Mouse (Mus musculus) myocyte (in vitro differentiated cells): ENCODE results near the gene Siglec1. TPM values are rescaled to one million over a fixed set of nuclear protein-coding genes. Genes with fewer than 3 reads are reported as not detected.

Source experiments
- H3K27me3 ChIP-seq: one replicate; pipeline ENCODE4 v1.6.1; 2011; ENCODE audit not compliant: control insufficient read depth, insufficient read depth, insufficient read length
- H3K36me3 ChIP-seq: one replicate; pipeline ENCODE4 v1.6.1; 2011; ENCODE audit not compliant: control insufficient read depth, insufficient read depth
- H3K4me2 ChIP-seq: one replicate; pipeline ENCODE4 v1.6.1; 2011; ENCODE audit warnings: low read depth, control low read depth
- H3K4me3 ChIP-seq: one replicate; pipeline ENCODE4 v1.5.1; 2011; ENCODE audit warnings: mild to moderate bottlenecking, control low read depth, moderate library complexity
- H3K79me2 ChIP-seq: one replicate; pipeline ENCODE4 v1.6.1; 2011; ENCODE audit not compliant: control insufficient read depth, insufficient read depth
- H3ac ChIP-seq: one replicate; pipeline ENCODE4 v1.6.1; 2011; ENCODE audit not compliant: control insufficient read depth, insufficient read length
- CEBPB ChIP-seq: IDR thresholded peaks from 2 replicates; pipeline ENCODE4 v1.6.1; 2011; ENCODE audit warnings: mild to moderate bottlenecking, moderate library complexity; ENCODE audit not compliant: poor library complexity, insufficient read depth, severe bottlenecking
- E2F4 ChIP-seq: IDR thresholded peaks from one replicate; pipeline ENCODE4 v1.6.1; 2011; ENCODE audit warnings: mild to moderate bottlenecking, control low read depth, moderate library complexity; ENCODE audit not compliant: insufficient read depth
- MAX ChIP-seq: IDR thresholded peaks from one replicate; pipeline ENCODE4 v1.6.1; 2011; ENCODE audit warnings: low read depth, mild to moderate bottlenecking, control low read depth
- MYOD1 ChIP-seq, 3 experiments: IDR thresholded peaks; one replicate each; pipeline ENCODE4 v1.6.1; 2011; ENCODE audit warnings: control low read depth in 2 of 3, low read depth in 2 of 3, mild to moderate bottlenecking in 2 of 3, moderate library complexity in 1 of 3; ENCODE audit not compliant: insufficient read length in 2 of 3, control insufficient read depth in 1 of 3
- MYOG ChIP-seq, 3 experiments: IDR thresholded peaks; one replicate each; pipeline ENCODE4 v1.6.1; 2011; ENCODE audit warnings: control low read depth in 2 of 3, low read depth in 2 of 3, mild to moderate bottlenecking in 2 of 3; ENCODE audit not compliant: insufficient read length in 2 of 3, control insufficient read depth in 1 of 3, insufficient read depth in 1 of 3
- POLR2A ChIP-seq: IDR thresholded peaks from one replicate; pipeline ENCODE4 v1.6.1; 2011; ENCODE audit warnings: low read depth, mild to moderate bottlenecking, control low read depth, moderate library complexity; ENCODE audit not compliant: insufficient read length
- POLR2AphosphoS2 ChIP-seq: IDR thresholded peaks from one replicate; pipeline ENCODE4 v1.6.1; 2011; ENCODE audit warnings: low read depth, control low read depth; ENCODE audit not compliant: insufficient read length
- REST ChIP-seq: IDR thresholded peaks from one replicate; pipeline ENCODE4 v1.6.1; 2011; ENCODE audit warnings: mild to moderate bottlenecking, control low read depth, moderate library complexity; ENCODE audit not compliant: insufficient read depth, insufficient read length
- SRF ChIP-seq: IDR thresholded peaks from one replicate; pipeline ENCODE4 v1.6.1; 2011; ENCODE audit warnings: low read depth; ENCODE audit not compliant: control insufficient read depth, insufficient read length
- TCF12 ChIP-seq: IDR thresholded peaks from one replicate; pipeline ENCODE4 v1.6.1; 2011; ENCODE audit warnings: mild to moderate bottlenecking, control low read depth; ENCODE audit not compliant: poor library complexity, insufficient read depth, severe bottlenecking
- TCF3 ChIP-seq: IDR thresholded peaks from one replicate; pipeline ENCODE4 v1.6.1; 2011; ENCODE audit warnings: low read depth, control low read depth; ENCODE audit not compliant: insufficient read length
- USF1 ChIP-seq: IDR thresholded peaks from one replicate; pipeline ENCODE4 v1.6.1; 2011; ENCODE audit warnings: low read depth, mild to moderate bottlenecking, control low read depth, moderate library complexity
- polyA plus RNA-seq: library from polyadenylated mRNA; unstranded; fragments of >200 nt; fragmentation: generic; extraction: Trizol; gene quantifications from one replicate; pipeline ENCODE4 v1.2.1, GENCODE M21; 2012; ENCODE audit warnings: missing spikeins

Gene Siglec1
- polyA plus RNA-seq, 1 experiment = not detected

GRCm38 (mm10) chr2:131060784-131061183, 25.8 kb downstream of the Siglec1 start:
- no peaks in the 10 kb centered on the region for H3K36me3 ChIP-seq
- H3K27me3 ChIP-seq = peaks cover 10% of the 10 kb centered on the region
- no peak for TF ChIP-seq TCF3
- TF ChIP-seq USF1 = no peak
- no peak overlapping the region for H3ac ChIP-seq
- no peak overlapping the region for H3K4me3 ChIP-seq
- no peak overlapping the region for H3K4me2 ChIP-seq
- H3K79me2 ChIP-seq = no peaks in the 10 kb centered on the region

DNA sequence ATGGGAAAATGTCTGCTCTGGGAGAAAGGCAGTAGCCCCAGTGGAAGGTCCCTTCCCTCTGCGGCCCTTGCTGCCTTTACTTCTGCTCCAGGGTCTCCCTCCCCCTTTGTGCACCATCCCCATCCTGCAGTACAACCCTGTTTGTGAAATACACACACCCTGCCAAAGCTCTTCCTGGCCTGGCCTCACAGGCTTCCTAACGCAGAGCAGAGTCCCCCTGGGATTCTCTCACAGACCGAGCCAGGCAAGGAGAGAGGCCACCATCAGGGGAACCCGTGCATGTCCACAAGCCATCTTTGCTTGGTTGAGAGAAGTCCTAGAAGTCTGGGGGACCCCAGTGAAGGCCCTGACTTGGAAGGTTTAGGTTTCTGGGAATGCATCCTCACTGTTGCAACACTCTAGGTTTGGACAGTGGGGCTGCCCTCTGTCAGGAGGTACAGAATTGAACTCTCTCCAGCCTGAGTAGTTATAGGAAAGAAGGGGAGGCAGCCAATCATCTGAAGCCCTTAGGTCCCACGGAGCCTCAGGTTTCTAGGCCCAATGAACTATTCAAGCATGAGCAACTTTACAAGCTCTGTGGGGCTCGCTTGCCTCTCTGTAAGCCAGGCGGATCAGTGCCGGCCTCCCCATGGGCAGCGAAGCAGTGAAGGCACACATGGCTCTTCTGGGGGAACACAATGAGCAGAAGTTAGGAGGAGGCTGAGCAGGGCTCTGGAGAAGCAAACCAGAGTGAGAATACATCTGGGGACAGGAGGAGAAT, 26.6 kb downstream of the Siglec1 start:
- Histone ChIP-seq H3ac (no peak overlapping the region), H3K27me3 (peaks cover 19% of the 10 kb centered on the region), H3K4me3 (no peak overlapping the region), H3K36me3 (no peaks in the 10 kb centered on the region), H3K4me2 (no peak overlapping the region), H3K79me2 (no peaks in the 10 kb centered on the region)
- TF ChIP-seq CEBPB (no peak), POLR2AphosphoS2 (no peak)

DNA sequence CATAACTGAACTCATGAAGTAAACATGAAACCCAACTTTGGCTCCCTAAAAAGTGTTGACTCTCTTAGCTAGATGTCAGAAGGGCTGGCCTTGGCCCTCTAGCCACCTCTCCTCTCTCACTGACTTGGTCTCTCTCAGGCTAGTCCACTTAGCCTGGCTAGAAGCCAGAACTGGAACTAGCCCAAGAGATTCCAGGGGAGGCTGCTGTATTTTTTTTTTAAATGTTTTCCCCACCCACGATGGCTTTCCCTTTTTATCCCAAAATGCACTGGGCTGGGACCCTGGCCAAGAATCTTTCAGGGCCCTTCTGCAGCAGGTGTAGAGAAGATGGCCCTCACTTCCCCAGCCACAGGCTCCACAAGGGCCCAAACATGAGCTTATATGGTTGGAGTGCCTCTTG, 27.2 kb downstream of the Siglec1 start:
- no peaks in the 10 kb centered on the region for H3K36me3 ChIP-seq
- no peak overlapping the region for H3K4me3 ChIP-seq
- H3K79me2 ChIP-seq = no peaks in the 10 kb centered on the region
- H3K4me2 ChIP-seq = no peak overlapping the region
- H3ac ChIP-seq = no peak overlapping the region
- H3K27me3 ChIP-seq = peaks cover 24% of the 10 kb centered on the region
- TF ChIP-seq MYOD1 (IDR thresholded peaks at IDR 0.05; ENCODE audit: control insufficient read depth in 1 of 3, insufficient read length in 2 of 3, low read depth in 2 of 3) (peak in 2 of 3 experiments; percentile 6 to 26), POLR2A (no peak)

DNA sequence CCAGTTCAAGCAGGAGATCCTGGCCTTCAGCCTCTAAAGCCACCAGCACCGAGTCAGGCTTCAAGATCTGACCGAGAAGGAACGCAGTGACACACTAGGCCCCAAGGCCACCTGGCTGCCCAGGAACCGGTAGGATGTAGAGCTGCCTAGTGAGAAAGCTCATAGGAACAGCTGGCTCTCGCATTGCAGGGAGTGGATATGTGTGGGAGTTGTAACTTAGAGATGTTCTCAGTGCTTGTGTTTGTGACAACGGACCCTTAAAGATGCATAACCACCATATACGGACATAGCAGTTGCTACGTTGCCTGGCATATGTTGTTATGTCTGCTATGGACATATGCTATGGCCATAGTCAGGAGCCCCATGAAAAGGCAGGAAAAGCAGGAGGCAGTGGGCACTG, 27.9 kb downstream of the Siglec1 start:
- TF ChIP-seq SRF = no peak
- TF ChIP-seq CEBPB = no peak
- no peak for TF ChIP-seq POLR2AphosphoS2
- TF ChIP-seq MAX = no peak
- TF ChIP-seq USF1 = no peak
- no peak for TF ChIP-seq MYOD1 (IDR thresholded peaks at IDR 0.05; ENCODE audit: control insufficient read depth in 1 of 3, insufficient read length in 2 of 3, low read depth in 2 of 3)
- TF ChIP-seq POLR2A = no peak
- no peak for TF ChIP-seq TCF3
- TF ChIP-seq E2F4 = no peak
- no peak for TF ChIP-seq MYOG (IDR thresholded peaks at IDR 0.05; ENCODE audit: control insufficient read depth in 1 of 3, insufficient read depth in 1 of 3, insufficient read length in 2 of 3, low read depth in 2 of 3)
- TF ChIP-seq REST = no peak
- TF ChIP-seq TCF12 = no peak
- peaks cover 29% of the 10 kb centered on the region for H3K27me3 ChIP-seq
- H3K4me2 ChIP-seq = no peak overlapping the region
- no peak overlapping the region for H3K4me3 ChIP-seq
- no peak overlapping the region for H3ac ChIP-seq
- no peaks in the 10 kb centered on the region for H3K79me2 ChIP-seq
- no peaks in the 10 kb centered on the region for H3K36me3 ChIP-seq

DNA sequence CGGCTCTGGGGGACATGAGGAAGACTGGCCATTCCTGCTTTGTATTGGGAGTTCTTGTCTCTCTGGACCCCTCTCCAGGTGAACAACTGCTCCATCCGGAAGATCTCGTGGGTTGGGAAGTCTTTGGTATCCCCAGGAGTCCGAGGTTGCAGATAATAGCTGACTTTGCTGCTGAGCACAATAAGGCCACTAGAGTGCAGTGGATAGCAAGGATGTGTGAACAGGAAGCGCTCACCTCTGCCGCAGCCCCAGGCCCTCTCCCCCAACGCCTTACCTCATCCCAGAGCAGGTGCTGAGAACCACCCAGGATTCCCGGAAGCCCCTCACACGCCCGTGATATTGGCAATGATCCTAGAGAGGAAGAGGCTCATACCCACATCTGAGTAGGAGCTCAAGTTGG, 30.4 kb downstream of the Siglec1 start:
- Histone ChIP-seq H3K36me3 (no peaks in the 10 kb centered on the region), H3K79me2 (no peaks in the 10 kb centered on the region), H3K27me3 (peaks cover 43% of the 10 kb centered on the region), H3K4me2 (peak overlapping the region; percentile 64), H3ac (no peak overlapping the region), H3K4me3 (no peak overlapping the region)
- TF ChIP-seq MYOG (IDR thresholded peaks at IDR 0.05; ENCODE audit: control insufficient read depth in 1 of 3, insufficient read depth in 1 of 3, insufficient read length in 2 of 3, low read depth in 2 of 3) (no peak), TCF3 (no peak), USF1 (no peak), SRF (no peak), E2F4 (no peak), MAX (no peak), POLR2AphosphoS2 (no peak), POLR2A (no peak), CEBPB (no peak), MYOD1 (IDR thresholded peaks at IDR 0.05; ENCODE audit: control insufficient read depth in 1 of 3, insufficient read length in 2 of 3, low read depth in 2 of 3) (no peak), REST (no peak), TCF12 (no peak)
